In genomic region chr9:77693405-77693804, GRCm38 (mm10) we compare ENCODE assay signal across 15 mouse cellular contexts. TPM values are rescaled to one million over a fixed set of nuclear protein-coding genes. Genes with fewer than 3 reads are reported as not detected.
DNase-seq lines count a peak whose midpoint lies in the region; ATAC-seq and TF ChIP-seq lines count a peak whose summit lies in the region.
"Had no signal": no experiment of that assay in that cellular context is flagged by ENCODE, and none has a peak within 500 bp of the region (broad histone marks: within the 10 kb centered on the region; RNA-seq: fewer than 3 reads in every experiment).

No protein-coding gene starts in this region.

- no peaks in the 10 kb centered on the region for H3K9me3 ChIP-seq in kidney, embryonic 15.5 days (replicated peaks)
- no peaks in the 10 kb centered on the region for H3K9me3 ChIP-seq in CH12.LX (replicated peaks; ENCODE audit: low read length)
- H3K9me3 ChIP-seq: embryonic facial prominence, embryonic 10.5 days; heart, embryonic 13.5 days; hindbrain, embryonic 12.5 days; limb, embryonic 13.5 days; neural tube, embryonic 13.5 days had no signal

- WGBS in kidney, embryonic 15.5 days, result 83% methylated on average over 1 of the region's 1 CpGs

- H3K4me2 ChIP-seq in kidney, embryonic 15.5 days, result no peak overlapping the region
- H3K4me2 ChIP-seq in CH12.LX (ENCODE audit: insufficient read depth, low read depth, poor library complexity, severe bottlenecking), result no peak overlapping the region
- H3K4me2 ChIP-seq: heart, embryonic 13.5 days; hindbrain, embryonic 12.5 days; limb, embryonic 13.5 days; neural tube, embryonic 13.5 days had no signal

- H3K9ac ChIP-seq in kidney, embryonic 15.5 days, result no peak overlapping the region
- H3K9ac ChIP-seq in CH12.LX (ENCODE audit: insufficient read depth, low read depth), result no peak overlapping the region
- H3K9ac ChIP-seq: forebrain, postnatal 0 days; heart, embryonic 13.5 days; hindbrain, embryonic 12.5 days; limb, embryonic 13.5 days; neural tube, embryonic 13.5 days had no signal

- no peaks in the 10 kb centered on the region for H3K27me3 ChIP-seq in kidney, embryonic 15.5 days
- no peaks in the 10 kb centered on the region for H3K27me3 ChIP-seq in CH12.LX (replicated peaks)
- H3K27me3 ChIP-seq: heart, embryonic 13.5 days; hindbrain, embryonic 12.5 days; limb, embryonic 13.5 days; neural tube, embryonic 13.5 days had no signal

- peak; percentile 29 for DNase-seq in kidney, adult 18-20 months
- DNase-seq in CH12.LX (ENCODE audit: extremely low read depth), result peak; percentile 35
- DNase-seq in induced T-regulatory cell, adult 2 months (ENCODE audit: low read depth), result peak; percentile 6
- DNase-seq in lung, postnatal 14 days, result peak; percentile 16
- no peak for DNase-seq in adrenal gland, postnatal 14 days
- no peak for DNase-seq in testis, postnatal 14 days (ENCODE audit: low spot score)
- DNase-seq: adrenal gland, adult 2 months; forebrain, postnatal 0 days; retina, postnatal 1 day had no signal

- H3K27ac ChIP-seq in kidney, embryonic 15.5 days, result no peak overlapping the region
- no peak overlapping the region for H3K27ac ChIP-seq in CH12.LX (ENCODE audit: insufficient read depth, low read depth)
- H3K27ac ChIP-seq: embryonic facial prominence, embryonic 10.5 days; heart, embryonic 13.5 days; hindbrain, embryonic 12.5 days; limb, embryonic 13.5 days; neural tube, embryonic 13.5 days had no signal

- no peaks in the 10 kb centered on the region for H3K4me1 ChIP-seq in kidney, embryonic 15.5 days
- peaks cover 0 to 12% of the 10 kb centered on the region in 2 experiments; a peak in 1 of 4 replicates for H3K4me1 ChIP-seq in CH12.LX (ENCODE audit: control insufficient read depth in 1 of 2, insufficient read depth in 2 of 2)
- H3K4me1 ChIP-seq: embryonic facial prominence, embryonic 10.5 days; hindbrain, embryonic 12.5 days; limb, embryonic 13.5 days; neural tube, embryonic 13.5 days had no signal

- ATAC-seq in kidney, embryonic 15.5 days (replicated peaks; ENCODE audit: low FRiP score), result no peak
- ATAC-seq: forebrain, postnatal 0 days had no signal

- TF ChIP-seq RAD21 in CH12.LX (IDR thresholded peaks at IDR 0.05; ENCODE audit: low read depth, low read length), result peak; percentile 66

- no peaks in the 10 kb centered on the region for H3K36me3 ChIP-seq in kidney, embryonic 15.5 days
- H3K36me3 ChIP-seq in CH12.LX (replicated peaks in 1 of 2; ENCODE audit: control insufficient read depth in 1 of 2, insufficient read depth in 1 of 2, low read length in 1 of 2), result no peaks in the 10 kb centered on the region
- H3K36me3 ChIP-seq: embryonic facial prominence, embryonic 10.5 days; heart, embryonic 13.5 days; hindbrain, embryonic 12.5 days; limb, embryonic 13.5 days; neural tube, embryonic 13.5 days had no signal

- peak; percentile 9 to 70; a peak in 2 of 4 replicates for TF ChIP-seq CTCF in CH12.LX (conservative IDR thresholded peaks at IDR 0.05 in 1 of 2, IDR thresholded peaks at IDR 0.05 in 1 of 2; ENCODE audit: low read depth in 2 of 2, low read length in 2 of 2)

- in situ Hi-C loops in CH12.LX (cut with MboI; ENCODE audit: low pct_ligation_motif_present, low pct_unique_long_range_greater_than_20kb, low sequenced_read_pairs), result loop anchor here (10.0 kb wide), 1 partner anchor 81 kb away; no protein-coding TSS in a partner anchor

- dilution Hi-C loops in CH12.LX (cut with MboI; ENCODE audit: extremely low pct_ligation_motif_present, extremely low pct_unique_long_range_greater_than_20kb, low sequenced_read_pairs), result no loop called here

- no peak for TF ChIP-seq POLR2A in CH12.LX (IDR thresholded peaks at IDR 0.05; ENCODE audit: low read depth, low read length)

- no peak for TF ChIP-seq EP300 in CH12.LX (IDR thresholded peaks at IDR 0.05; ENCODE audit: low read length)

- H3K79me2 ChIP-seq in CH12.LX (replicated peaks; ENCODE audit: control insufficient read depth, extremely low read depth, insufficient read depth, poor library complexity, severe bottlenecking), result no peaks in the 10 kb centered on the region

- H3K4me3 ChIP-seq in kidney, embryonic 15.5 days (replicated peaks), result no peak overlapping the region
- H3K4me3 ChIP-seq in CH12.LX (replicated peaks in 1 of 3; ENCODE audit: low read depth in 2 of 3, low read length in 2 of 3, poor library complexity in 1 of 3), result no peak overlapping the region
- H3K4me3 ChIP-seq: embryonic facial prominence, embryonic 10.5 days; heart, embryonic 13.5 days; hindbrain, embryonic 12.5 days; limb, embryonic 13.5 days; neural tube, embryonic 13.5 days had no signal

TF ChIP-seq in CH12.LX, 34 proteins besides CTCF, POLR2A, EP300 and RAD21:
- TF ChIP-seq SMC3 (IDR thresholded peaks at IDR 0.05; ENCODE audit: low read depth, low read length), result peak; percentile 81
- peak; percentile 47; the same call in 1 of the 2 replicates for TF ChIP-seq ZC3H11A (IDR thresholded peaks at IDR 0.05; ENCODE audit: low read depth, low read length)
- TF ChIP-seq MAZ (IDR thresholded peaks at IDR 0.05; ENCODE audit: low read depth, low read length), result no peak

RNA-seq across cellular contexts. Expression of gene Klhl31, which starts 57.1 kb away (rescaled TPM):
- 1.3 and 2.7 TPM in 2 replicates for polyA plus RNA-seq in kidney, embryonic 15.5 days (2015; fragmentation: Nextera tagmentation; extraction: Ambion mirVana)
- total RNA-seq in CH12.LX (2012; rRNA removed) (not detected in 2 replicates), CH12.LX (2014; rRNA removed) (not detected in 2 replicates)
- polyA plus RNA-seq in CH12.LX (2012; ENCODE audit: insufficient read length, low read depth), result not detected in 2 replicates
- 0.04 TPM in 1 of 2 replicates, not detected in the other for total RNA-seq in adrenal gland, postnatal 14 days (2021)
- polyA plus RNA-seq: adrenal gland, adult 2 months had no signal

Comparison
In these comparisons a context has a peak if more than half of its experiments do, and no peak if none do; other contexts are left out.
1. DNase-seq: peak in kidney, adult 18-20 months (single experiment), CH12.LX (single experiment), induced T-regulatory cell, adult 2 months (single experiment) and lung, postnatal 14 days (single experiment); none in adrenal gland, postnatal 14 days (single experiment) and testis, postnatal 14 days (single experiment).